Mouse (Mus musculus): ENCODE results near the gene Rai14. TPM values are rescaled to one million over a fixed set of nuclear protein-coding genes. Genes with fewer than 3 reads are reported as not detected.
A peak's percentile ranks its signal among the peaks of the same experiment; 100 is the strongest.

Rai14 gene
- total and polyA plus RNA-seq, 3 experiments = not detected

DNA sequence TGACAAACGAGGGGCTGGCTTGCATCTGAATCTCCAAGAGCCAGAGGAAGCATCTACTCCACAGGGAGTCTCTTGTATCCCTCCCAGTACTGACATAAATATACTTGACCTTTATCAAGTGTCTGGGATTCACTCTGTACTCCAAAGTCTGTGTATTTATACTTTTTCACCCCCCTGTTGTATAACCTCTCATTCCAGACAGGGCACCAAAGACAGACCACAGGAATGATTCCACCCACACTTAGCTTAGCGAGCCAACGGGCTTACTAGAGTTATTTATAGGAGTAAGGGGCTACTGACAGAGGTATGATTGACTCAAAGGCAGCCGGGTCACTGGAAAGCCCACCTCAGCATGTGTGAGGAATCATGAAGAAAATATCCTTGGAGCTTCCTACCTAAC is 35.3 kb upstream of the Rai14 start:
- H3K79me2 ChIP-seq (ENCODE audit: control insufficient read depth, insufficient read depth, low read length, poor library complexity) = no peaks in the 10 kb centered on the region
- H3K36me3 ChIP-seq (ENCODE audit: control insufficient read depth in 1 of 2, insufficient read depth in 2 of 2, low read length in 2 of 2) = no peaks in the 10 kb centered on the region; a peak in 1 of 4 replicates
- no peaks in the 10 kb centered on the region for H3K27me3 ChIP-seq (ENCODE audit: control insufficient read depth in 1 of 2, insufficient read depth in 2 of 2, low read length in 2 of 2)
- H3K4me3 ChIP-seq (ENCODE audit: control insufficient read depth in 1 of 2, insufficient read depth in 1 of 2, low read depth in 2 of 2, low read length in 2 of 2) = no peak overlapping the region
- H3K9me3 ChIP-seq (replicated peaks; ENCODE audit: insufficient read depth, low read length) = no peaks in the 10 kb centered on the region
- TF ChIP-seq MYC (IDR thresholded peaks at IDR 0.05; ENCODE audit: low read depth, low read length) (no peak), GABPA (IDR thresholded peaks at IDR 0.05; ENCODE audit: low read depth, low read length) (no peak), MXI1 (IDR thresholded peaks at IDR 0.05; ENCODE audit: low read depth, low read length) (no peak), JUND (IDR thresholded peaks at IDR 0.05; ENCODE audit: low read depth, low read length) (no peak), TCF12 (IDR thresholded peaks at IDR 0.05; ENCODE audit: low read depth, low read length) (no peak), GATA1 (IDR thresholded peaks at IDR 0.05; ENCODE audit: low read depth, low read length) (no peak), POLR2AphosphoS2 (IDR thresholded peaks at IDR 0.05; ENCODE audit: low read length) (no peak), CHD2 (IDR thresholded peaks at IDR 0.05; ENCODE audit: low read length) (no peak), TAL1 (IDR thresholded peaks at IDR 0.05; ENCODE audit: low read length) (no peak), MYB (IDR thresholded peaks at IDR 0.05; ENCODE audit: low read depth, low read length) (no peak), ZNF384 (IDR thresholded peaks at IDR 0.05; ENCODE audit: low read depth, low read length) (no peak), ETS1 (IDR thresholded peaks at IDR 0.05; ENCODE audit: low read depth, low read length) (no peak), NELFE (IDR thresholded peaks at IDR 0.05; ENCODE audit: low read depth, low read length) (no peak), ELF1 (IDR thresholded peaks at IDR 0.05; ENCODE audit: low read depth, low read length) (no peak), MEF2A (IDR thresholded peaks at IDR 0.05; ENCODE audit: extremely low read depth, insufficient replicate concordance, low read depth, low read length, poor library complexity, severe bottlenecking) (no peak), EP300 (IDR thresholded peaks at IDR 0.05; ENCODE audit: low read depth in 1 of 2, low read length in 2 of 2) (no peak)
- no peak overlapping the region for H3K27ac ChIP-seq (ENCODE audit: control insufficient read depth, low read depth, low read length)
- no peak overlapping the region for H3K9ac ChIP-seq (ENCODE audit: control insufficient read depth, low read depth, low read length, poor library complexity, severe bottlenecking)
- 0 out of 4 replicates have a peak, but pooled peaks cover 0 to 2% of the 10 kb centered on the region in 2 experiments for H3K4me1 ChIP-seq (ENCODE audit: control insufficient read depth in 1 of 2, insufficient read depth in 2 of 2, low read length in 2 of 2)
- DNase-seq (ENCODE audit: low read depth, low spot score) = no peak

DNA sequence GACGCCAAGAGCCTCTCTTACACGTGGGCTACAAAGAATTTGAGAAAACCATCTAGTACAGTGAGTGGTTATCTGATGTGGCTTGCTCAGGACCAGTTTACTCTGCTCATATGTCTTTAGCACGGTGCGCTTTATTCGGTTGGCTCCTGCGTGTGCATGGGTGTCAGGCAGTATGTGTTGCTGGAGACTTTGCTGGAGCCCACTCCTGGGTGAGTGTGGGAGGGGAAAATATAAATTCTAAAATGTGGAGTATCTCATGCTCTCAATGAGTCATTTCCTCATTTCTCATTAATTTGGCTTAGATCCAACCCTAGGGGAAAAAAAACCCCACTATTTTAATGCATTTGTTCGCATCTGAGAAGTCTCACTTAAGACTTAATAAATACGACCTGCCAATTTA is 33.2 kb upstream of the Rai14 start:
- DNase-seq (ENCODE audit: low read depth, low spot score) = peak; percentile 48
- no peak overlapping the region for H3K9ac ChIP-seq (ENCODE audit: control insufficient read depth, low read depth, low read length, poor library complexity, severe bottlenecking)
- TF ChIP-seq NRF1 (IDR thresholded peaks at IDR 0.05; ENCODE audit: insufficient read depth, low read depth, low read length, poor library complexity, severe bottlenecking) (no peak), ETS1 (IDR thresholded peaks at IDR 0.05; ENCODE audit: low read depth, low read length) (no peak), UBTF (IDR thresholded peaks at IDR 0.05; ENCODE audit: borderline replicate concordance, insufficient read depth, low read depth, low read length) (no peak), ZNF384 (IDR thresholded peaks at IDR 0.05; ENCODE audit: low read depth, low read length) (peak; percentile 66; the same call in 1 of the 2 replicates), MAX (IDR thresholded peaks at IDR 0.05; ENCODE audit: low read length) (no peak), TCF12 (IDR thresholded peaks at IDR 0.05; ENCODE audit: low read depth, low read length) (no peak), SMC3 (IDR thresholded peaks at IDR 0.05; ENCODE audit: low read depth, low read length) (no peak), KAT2A (conservative IDR thresholded peaks at IDR 0.05; ENCODE audit: low read depth, low read length) (no peak)
- no peak overlapping the region for H3K27ac ChIP-seq (ENCODE audit: control insufficient read depth, low read depth, low read length)
- H3K27me3 ChIP-seq (ENCODE audit: control insufficient read depth in 1 of 2, insufficient read depth in 2 of 2, low read length in 2 of 2) = no peaks in the 10 kb centered on the region
- H3K9me3 ChIP-seq (replicated peaks; ENCODE audit: insufficient read depth, low read length) = no peaks in the 10 kb centered on the region
- H3K4me3 ChIP-seq (ENCODE audit: control insufficient read depth in 1 of 2, insufficient read depth in 1 of 2, low read depth in 2 of 2, low read length in 2 of 2) = no peak overlapping the region
- H3K36me3 ChIP-seq (ENCODE audit: control insufficient read depth in 1 of 2, insufficient read depth in 2 of 2, low read length in 2 of 2) = no peaks in the 10 kb centered on the region; a peak in 1 of 4 replicates
- no peaks in the 10 kb centered on the region for H3K79me2 ChIP-seq (ENCODE audit: control insufficient read depth, insufficient read depth, low read length, poor library complexity)
- H3K4me1 ChIP-seq (ENCODE audit: control insufficient read depth in 1 of 2, insufficient read depth in 2 of 2, low read length in 2 of 2) = 0 out of 4 replicates have a peak, but pooled peaks cover 0 to 2% of the 10 kb centered on the region in 2 experiments

Measured in MEL (cell line).